Mouse (Mus musculus) liver, embryonic 11.5 days (tissue): ENCODE data around the gene Snx21. TPM values are rescaled to one million over a fixed set of nuclear protein-coding genes. Genes with fewer than 3 reads are reported as not detected.
A peak's percentile ranks its signal among the peaks of the same experiment; 100 is the strongest.

Source experiments
- ATAC-seq: fragments of 200-750 bp; cut with Nextera tagmentation; replicated peaks from 2 replicates; pipeline ENCODE4 v1.8.0; 2017; ENCODE audit warnings: moderate number of reproducible peaks, mild to moderate bottlenecking, moderate TSS enrichment, moderate library complexity; ENCODE audit not compliant: low FRiP score
- DNase-seq: peaks from one replicate; pipeline ENCODE4 v3.0.0-alpha.2; 2017; ENCODE audit warnings: low spot score
- H3K27ac ChIP-seq: fragments of 300-500 bp; sonication (generic); 2 replicates; pipeline ENCODE4 v1.5.1; 2014; ENCODE audit warnings: mild to moderate bottlenecking, low read depth, low read length, control low read depth
- H3K27me3 ChIP-seq: fragments of 300-500 bp; sonication (generic); replicated peaks from 2 replicates; pipeline ENCODE4 v1.6.1; 2014; ENCODE audit warnings: low read length, mixed read lengths; ENCODE audit not compliant: control insufficient read depth, insufficient read depth
- H3K36me3 ChIP-seq: fragments of 300-500 bp; sonication (generic); 2 replicates; pipeline ENCODE4 v1.6.1; 2014; ENCODE audit warnings: mild to moderate bottlenecking, low read length, moderate library complexity, mixed read lengths; ENCODE audit not compliant: control insufficient read depth, insufficient read depth
- H3K4me1 ChIP-seq: fragments of 300-500 bp; sonication (generic); replicated peaks from 2 replicates; pipeline ENCODE4 v1.6.1; 2014; ENCODE audit warnings: low read length, mixed read lengths; ENCODE audit not compliant: control insufficient read depth, insufficient read depth
- H3K4me2 ChIP-seq: fragments of 300-500 bp; sonication (generic); 2 replicates; pipeline ENCODE4 v1.6.1; 2014; ENCODE audit warnings: mild to moderate bottlenecking, control low read depth, moderate library complexity
- H3K4me3 ChIP-seq: fragments of 300-500 bp; sonication (generic); 2 replicates; pipeline ENCODE4 v1.5.1; 2014; ENCODE audit warnings: low read depth, low read length, control low read depth
- H3K9ac ChIP-seq: fragments of 300-500 bp; sonication (generic); 2 replicates; pipeline ENCODE4 v1.6.1; 2014; ENCODE audit warnings: low read depth, low read length, control low read depth
- H3K9me3 ChIP-seq: fragments of 300-500 bp; sonication (generic); 2 replicates; pipeline ENCODE4 v1.6.1; 2016; ENCODE audit warnings: low read length, inconsistent platforms, mixed read lengths; ENCODE audit not compliant: control insufficient read depth
- WGBS: fragments of 180-500 bp; shearing (Covaris S2); extraction: QIAGEN DNeasy Blood & Tissue Kit; methylation state at CpG from one replicate; pipeline ENCODE4 v1.1.7; 2014; 5-methylcytosine and 5-hydroxymethylcytosine counted together
- polyA plus RNA-seq: library from polyadenylated mRNA; unstranded; fragments of >200 nt; fragmentation: Nextera tagmentation; extraction: Ambion mirVana; gene quantifications from 2 replicates; pipeline ENCODE4 v1.2.1, GENCODE M21; 2014

Gene Snx21
- polyA plus RNA-seq, 1 experiment from 2014 or later: 8.3 TPM

- no peak for ATAC-seq
- H3K4me2 ChIP-seq: no peak overlapping the region
- no peak overlapping the region for H3K9ac ChIP-seq
- DNase-seq: no peak
- WGBS: 92% methylated on average over 2 of the region's 2 CpGs
- H3K27me3 ChIP-seq: no peaks in the 10 kb centered on the region
- H3K36me3 ChIP-seq: peaks cover 48% of the 10 kb centered on the region
- no peaks in the 10 kb centered on the region for H3K9me3 ChIP-seq
- no peak overlapping the region for H3K27ac ChIP-seq
- no peaks in the 10 kb centered on the region; the same call in 1 of the 2 replicates for H3K4me1 ChIP-seq
- H3K4me3 ChIP-seq: no peak overlapping the region
Observed at GRCm38 (mm10) chr2:164752454-164752853, 33.2 kb upstream of the Snx21 start.

GRCm38 (mm10) chr2:164754105-164754504, 31.5 kb upstream of the Snx21 start:
- no peak overlapping the region for H3K9ac ChIP-seq
- 74% methylated on average over 11 of the region's 11 CpGs for WGBS
- peaks cover 5% of the 10 kb centered on the region for H3K4me1 ChIP-seq
- no peak overlapping the region for H3K4me2 ChIP-seq
- H3K9me3 ChIP-seq: no peaks in the 10 kb centered on the region
- no peak overlapping the region for H3K4me3 ChIP-seq
- no peak for ATAC-seq
- H3K27ac ChIP-seq: no peak overlapping the region
- DNase-seq: no peak
- H3K27me3 ChIP-seq: no peaks in the 10 kb centered on the region
- peaks cover 46% of the 10 kb centered on the region for H3K36me3 ChIP-seq

GRCm38 (mm10) chr2:164754800-164755199, 30.8 kb upstream of the Snx21 start:
- H3K4me2 ChIP-seq: no peak overlapping the region
- H3K9me3 ChIP-seq: no peaks in the 10 kb centered on the region
- DNase-seq (no peak), ATAC-seq (no peak)
- H3K4me3 ChIP-seq: no peak overlapping the region
- no peak overlapping the region for H3K9ac ChIP-seq
- peaks cover 49% of the 10 kb centered on the region for H3K36me3 ChIP-seq
- peaks cover 12% of the 10 kb centered on the region for H3K4me1 ChIP-seq
- WGBS: 89% methylated on average over 2 of the region's 2 CpGs
- no peaks in the 10 kb centered on the region for H3K27me3 ChIP-seq
- H3K27ac ChIP-seq: no peak overlapping the region

- Histone ChIP-seq H3K4me2 (no peak overlapping the region), H3K4me1 (peaks cover 34% of the 10 kb centered on the region), H3K9me3 (no peaks in the 10 kb centered on the region), H3K4me3 (no peak overlapping the region), H3K36me3 (peaks cover 56% of the 10 kb centered on the region), H3K27me3 (no peaks in the 10 kb centered on the region), H3K27ac (peak overlapping the region; percentile 30; the same call in 1 of the 2 replicates), H3K9ac (no peak overlapping the region)
- WGBS: 94% methylated on average over 11 of the region's 11 CpGs
- no peak for ATAC-seq
- DNase-seq: no peak
Observed at GRCm38 (mm10) chr2:164757841-164758240, 27.8 kb upstream of the Snx21 start.

GRCm38 (mm10) chr2:164758692-164759091, 26.9 kb upstream of the Snx21 start:
- Histone ChIP-seq H3K27me3 (no peaks in the 10 kb centered on the region), H3K9me3 (no peaks in the 10 kb centered on the region), H3K4me1 (peaks cover 34% of the 10 kb centered on the region), H3K4me3 (no peak overlapping the region), H3K36me3 (peaks cover 62% of the 10 kb centered on the region), H3K27ac (peak overlapping the region; percentile 30; the same call in 1 of the 2 replicates), H3K4me2 (no peak overlapping the region), H3K9ac (0 out of 2 replicates have a peak overlapping the region, but pooled peaks have one; percentile 10)
- ATAC-seq (peak; percentile 62), DNase-seq (no peak)
- WGBS: 62% methylated on average over 1 of the region's 1 CpGs

GRCm38 (mm10) chr2:164760059-164760833, 25.4 kb upstream of the Snx21 start:
- H3K36me3 ChIP-seq: peaks cover 52% of the 10 kb centered on the region
- H3K27ac ChIP-seq: peak overlapping the region; percentile 33; the same call in 1 of the 2 replicates
- DNase-seq: no peak
- H3K9me3 ChIP-seq: no peaks in the 10 kb centered on the region
- no peak overlapping the region; the same call in 1 of the 2 replicates for H3K9ac ChIP-seq
- H3K4me2 ChIP-seq: 0 out of 2 replicates have a peak overlapping the region, but pooled peaks have one; percentile 15
- H3K4me1 ChIP-seq: peaks cover 34% of the 10 kb centered on the region
- H3K27me3 ChIP-seq: no peaks in the 10 kb centered on the region
- H3K4me3 ChIP-seq: no peak overlapping the region
- peak; percentile 67 for ATAC-seq
- 55% methylated on average over 4 of the region's 4 CpGs for WGBS

GRCm38 (mm10) chr2:164761502-164761901, 24.1 kb upstream of the Snx21 start:
- Histone ChIP-seq H3K27ac (peak overlapping the region; percentile 33; the same call in 1 of the 2 replicates), H3K4me1 (peaks cover 34% of the 10 kb centered on the region), H3K9me3 (no peaks in the 10 kb centered on the region), H3K4me3 (no peak overlapping the region), H3K9ac (peak overlapping the region; percentile 21; the same call in 1 of the 2 replicates), H3K27me3 (no peaks in the 10 kb centered on the region), H3K36me3 (peaks cover 43% of the 10 kb centered on the region), H3K4me2 (no peak overlapping the region)
- ATAC-seq (peak; percentile 87), DNase-seq (no peak)
- 81% methylated on average over 2 of the region's 2 CpGs for WGBS

- DNase-seq (no peak), ATAC-seq (no peak)
- H3K36me3 ChIP-seq: peaks cover 39% of the 10 kb centered on the region
- peak overlapping the region; percentile 21; the same call in 1 of the 2 replicates for H3K9ac ChIP-seq
- H3K9me3 ChIP-seq: no peaks in the 10 kb centered on the region
- H3K27me3 ChIP-seq: no peaks in the 10 kb centered on the region
- H3K4me3 ChIP-seq: no peak overlapping the region
- H3K4me1 ChIP-seq: peaks cover 34% of the 10 kb centered on the region
- WGBS: 92% methylated on average over 4 of the region's 4 CpGs
- no peak overlapping the region for H3K4me2 ChIP-seq
- peak overlapping the region; percentile 20; the same call in 1 of the 2 replicates for H3K27ac ChIP-seq
Observed at GRCm38 (mm10) chr2:164761971-164762370, 23.7 kb upstream of the Snx21 start.
